Mouse (Mus musculus): ENCODE data around the gene Gadl1.

DNA sequence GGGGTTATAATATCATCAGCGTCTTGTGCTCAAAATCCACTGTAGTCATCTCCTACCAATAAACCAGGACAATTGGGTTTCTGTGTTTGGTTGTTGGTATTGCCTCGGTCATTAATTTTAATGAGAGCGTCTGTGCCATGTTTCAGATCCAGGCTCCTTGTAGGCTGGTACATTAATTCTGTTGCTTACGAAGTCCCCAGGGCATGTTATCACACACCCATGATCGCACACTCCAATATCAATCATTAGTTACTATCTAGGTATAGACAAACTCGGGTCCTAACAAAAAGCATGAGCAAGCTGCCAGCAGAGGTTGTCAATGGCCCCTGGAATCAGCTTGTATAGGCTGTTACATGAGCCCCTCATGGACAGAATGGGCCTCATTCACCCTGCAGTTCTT, 67.6 kb downstream of the Gadl1 start:
- TF ChIP-seq CTCF (IDR thresholded peaks at IDR 0.05; ENCODE audit: insufficient read depth, low read depth, low read length) (no peak), POLR2A (IDR thresholded peaks at IDR 0.05; ENCODE audit: insufficient read depth, low read depth, low read length) (no peak)
